Mouse (Mus musculus): Measurements from ENCODE around the gene Tagln.

DNA sequence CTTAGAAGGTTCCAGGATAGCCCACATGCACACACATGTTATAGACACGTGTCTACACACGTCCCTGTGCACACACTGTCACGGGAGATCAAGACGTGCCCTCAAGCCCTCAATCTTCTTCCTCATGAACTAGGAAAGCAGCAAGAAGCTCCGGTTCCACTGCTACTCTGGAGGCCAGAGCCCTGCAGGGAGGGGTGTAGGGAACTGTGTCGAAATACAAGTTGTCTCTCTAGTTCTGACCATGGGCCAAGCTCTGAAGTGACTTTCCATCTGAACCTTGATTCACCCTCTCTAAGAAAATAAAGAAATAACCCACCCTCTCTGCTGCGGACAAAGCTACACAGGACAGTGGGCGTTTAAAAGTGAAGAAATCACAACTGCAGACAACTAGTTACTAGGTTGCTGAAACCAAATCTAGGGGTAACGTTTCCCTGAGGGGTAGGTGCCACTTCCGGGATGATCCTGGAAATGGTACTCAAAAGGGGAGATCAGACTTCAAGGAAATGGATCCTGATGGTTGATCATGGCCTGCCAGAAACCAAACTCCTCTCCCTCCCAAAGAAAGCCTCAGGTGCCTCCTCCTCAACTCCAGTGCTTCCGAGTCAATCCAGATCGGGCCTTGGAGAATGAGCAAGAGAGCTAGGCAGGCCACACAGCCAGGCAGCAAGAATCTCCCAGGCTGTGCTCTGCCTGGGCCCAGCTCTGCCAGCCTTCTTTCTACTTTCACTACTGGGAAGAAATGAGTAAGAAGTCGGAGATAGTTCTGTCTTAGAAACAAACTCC, 17.8 kb upstream of the Tagln start:
- TF ChIP-seq POLR2A (IDR thresholded peaks at IDR 0.05; ENCODE audit: borderline replicate concordance, low read depth, low read length) (no peak), CTCF (IDR thresholded peaks at IDR 0.05; ENCODE audit: low read depth, low read length) (no peak)

Measured in bone marrow macrophage, adult 2 months (primary cell).